Mouse (Mus musculus) CH12.LX (cell line): ENCODE results near the gene Acrbp.
"Not testable (repeated sequence)": the region's sequence is repeated elsewhere in the genome, so short reads cannot be mapped to it uniquely, and the experiment has no call there.

Experiments used
- CTCF ChIP-seq, 2 experiments: IDR thresholded peaks in 1 of 2; conservative IDR thresholded peaks in 1 of 2; 2 replicates each; pipeline ENCODE4 v1.5.1; 2011 to 2012; ENCODE audit warnings: low read depth in 2 of 2, low read length in 2 of 2, improper control_type of control experiment in 1 of 2, inconsistent platforms in 1 of 2, mild to moderate bottlenecking in 1 of 2, moderate library complexity in 1 of 2
- EP300 ChIP-seq: IDR thresholded peaks from 2 replicates; pipeline ENCODE4 v1.6.1; 2011; ENCODE audit warnings: low read length, improper control_type of control experiment
- HCFC1 ChIP-seq: IDR thresholded peaks from 2 replicates; pipeline ENCODE4 v1.6.1; 2012; ENCODE audit warnings: low read depth, mild to moderate bottlenecking, inconsistent platforms, low read length, improper control_type of control experiment
- MAX ChIP-seq: IDR thresholded peaks from 2 replicates; pipeline ENCODE4 v1.6.1; 2011; ENCODE audit warnings: low read length, improper control_type of control experiment
- MAZ ChIP-seq: IDR thresholded peaks from 2 replicates; pipeline ENCODE4 v1.6.1; 2012; ENCODE audit warnings: low read depth, mild to moderate bottlenecking, inconsistent platforms, low read length, improper control_type of control experiment, moderate library complexity
- MEF2A ChIP-seq: IDR thresholded peaks from 2 replicates; pipeline ENCODE4 v1.6.1; 2014; ENCODE audit warnings: low read depth, mild to moderate bottlenecking, inconsistent platforms, low read length, improper control_type of control experiment, borderline replicate concordance
- MYC ChIP-seq: IDR thresholded peaks from 2 replicates; pipeline ENCODE4 v1.6.1; 2011; ENCODE audit warnings: low read depth, mild to moderate bottlenecking, improper control_type of control experiment, low read length
- NRF1 ChIP-seq: IDR thresholded peaks from 2 replicates; pipeline ENCODE4 v1.6.1; 2014; ENCODE audit warnings: low read depth, mild to moderate bottlenecking, inconsistent platforms, low read length, improper control_type of control experiment, moderate library complexity
- POLR2A ChIP-seq: IDR thresholded peaks from 2 replicates; pipeline ENCODE4 v1.6.1; 2011; ENCODE audit warnings: low read depth, mild to moderate bottlenecking, improper control_type of control experiment, low read length
- USF1 ChIP-seq: IDR thresholded peaks from 2 replicates; pipeline ENCODE4 v1.6.1; 2014; ENCODE audit warnings: low read depth, mild to moderate bottlenecking, inconsistent platforms, low read length, improper control_type of control experiment
- ZC3H11A ChIP-seq: IDR thresholded peaks from 2 replicates; pipeline ENCODE4 v1.6.1; 2012; ENCODE audit warnings: low read depth, mild to moderate bottlenecking, inconsistent platforms, low read length, improper control_type of control experiment
- ZMIZ1 ChIP-seq: IDR thresholded peaks from 2 replicates; pipeline ENCODE4 v1.6.1; 2012; ENCODE audit warnings: low read depth, mild to moderate bottlenecking, inconsistent platforms, low read length, improper control_type of control experiment

GRCm38 (mm10) chr6:125030532-125030931 lies 19.0 kb upstream of the Acrbp start:
- TF ChIP-seq HCFC1 (peak; percentile 34; the same call in 1 of the 2 replicates), MEF2A (peak; percentile 26; the same call in 1 of the 2 replicates), CTCF (conservative IDR thresholded peaks at IDR 0.05 in 1 of 2, IDR thresholded peaks at IDR 0.05 in 1 of 2; ENCODE audit: low read depth in 2 of 2, low read length in 2 of 2) (peak; percentile 89 to 98)
- not testable (repeated sequence) for TF ChIP-seq MAX, ZMIZ1, USF1, ZC3H11A, POLR2A, NRF1, MAZ, EP300, MYC
